Mouse (Mus musculus): Measurements from ENCODE around the gene Olfr154. TPM values are rescaled to one million over a fixed set of nuclear protein-coding genes. Genes with fewer than 3 reads are reported as not detected.
"Not testable (repeated sequence)": the region's sequence is repeated elsewhere in the genome, so short reads cannot be mapped to it uniquely, and the experiment has no call there.

Gene Olfr154
- not detected in 2 replicates for polyA plus RNA-seq (2015; fragmentation: Nextera tagmentation; extraction: Ambion mirVana)

DNA sequence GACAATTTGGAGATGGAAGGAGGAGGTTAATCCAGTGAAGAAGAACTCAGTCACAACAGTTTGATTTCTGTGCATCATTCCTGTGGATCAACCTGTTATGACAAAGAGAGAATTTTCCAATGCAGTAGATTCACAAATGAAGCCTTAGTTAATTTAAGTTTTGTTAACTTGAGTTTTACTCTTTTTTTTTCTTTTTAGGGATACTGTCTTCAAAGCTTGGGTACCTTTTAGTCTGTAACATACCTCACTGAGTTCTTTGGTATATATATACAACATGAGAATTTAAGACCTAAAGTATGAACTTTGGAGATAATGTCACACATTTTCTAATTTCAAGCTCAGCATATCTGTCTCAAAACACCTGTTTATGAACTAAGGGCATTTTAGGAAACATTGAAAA, at the start of gene Olfr154:
Gene Olfr154, minus strand, starts transcription at position 101 of the 400 bp plus-strand sequence.
- not testable (repeated sequence) for H3K9me3 ChIP-seq (replicated peaks); ATAC-seq (ENCODE audit: insufficient read depth); H3K36me3 ChIP-seq (replicated peaks); H3K27ac ChIP-seq (replicated peaks); H3K4me1 ChIP-seq (replicated peaks); H3K9ac ChIP-seq; H3K4me3 ChIP-seq (replicated peaks); H3K27me3 ChIP-seq; H3K4me2 ChIP-seq

- H3K27ac ChIP-seq (replicated peaks), result no peak overlapping the region
- no peak overlapping the region for H3K4me2 ChIP-seq
- no peaks in the 10 kb centered on the region for H3K27me3 ChIP-seq
- ATAC-seq (ENCODE audit: insufficient read depth), result no peak
- no peak overlapping the region for H3K4me3 ChIP-seq (replicated peaks)
- H3K9me3 ChIP-seq (replicated peaks), result no peaks in the 10 kb centered on the region
- no peaks in the 10 kb centered on the region for H3K4me1 ChIP-seq (replicated peaks)
- H3K9ac ChIP-seq, result no peak overlapping the region
- no peaks in the 10 kb centered on the region for H3K36me3 ChIP-seq (replicated peaks)
- 11% methylated on average over 1 of the region's 1 CpGs for WGBS (ENCODE audit: insufficient replicate concordance)
Observed at GRCm38 (mm10) chr2:85711159-85711558, 46.9 kb upstream of the Olfr154 start.

DNA sequence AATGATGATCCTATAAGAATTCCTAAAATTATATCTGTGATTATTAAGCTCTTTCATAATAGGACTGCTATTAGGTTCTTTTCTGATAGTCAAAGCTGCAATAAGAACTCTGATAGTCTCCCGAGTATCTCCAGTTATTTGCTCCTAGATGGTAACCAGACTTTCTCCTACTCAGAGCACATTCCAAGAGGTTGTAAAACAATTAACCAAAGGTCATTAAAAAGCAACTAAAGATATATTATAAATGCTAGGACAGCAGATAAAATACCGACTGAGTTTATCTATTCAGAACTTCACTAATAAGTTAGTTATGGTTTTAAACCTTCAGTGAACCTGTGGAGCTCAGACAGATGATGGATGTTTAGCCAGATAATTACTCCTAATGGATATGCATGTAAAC, 46.4 kb upstream of the Olfr154 start:
- H3K27ac ChIP-seq (replicated peaks); H3K36me3 ChIP-seq (replicated peaks); H3K4me1 ChIP-seq (replicated peaks); H3K9me3 ChIP-seq (replicated peaks); ATAC-seq (ENCODE audit: insufficient read depth); H3K9ac ChIP-seq; H3K27me3 ChIP-seq; H3K4me2 ChIP-seq; H3K4me3 ChIP-seq (replicated peaks): not testable (repeated sequence)
- 38% methylated on average over 2 of the region's 2 CpGs for WGBS (ENCODE audit: insufficient replicate concordance)

- H3K9ac ChIP-seq, result no peak within 1 kb of the TSS
- no peaks in the 10 kb centered on the region for H3K36me3 ChIP-seq (replicated peaks)
- no peak within 1 kb of the TSS for H3K27ac ChIP-seq (replicated peaks)
- no peak within 1 kb of the TSS for H3K4me3 ChIP-seq (replicated peaks)
- H3K4me1 ChIP-seq (replicated peaks), result no peaks in the 10 kb centered on the region
- no peaks in the 10 kb centered on the region for H3K27me3 ChIP-seq
- no peak within 1 kb of the TSS for H3K4me2 ChIP-seq
- ATAC-seq (ENCODE audit: insufficient read depth), result no peak
- H3K9me3 ChIP-seq (replicated peaks), result no peaks in the 10 kb centered on the region
Observed at GRCm38 (mm10) chr2:85689131-85689530, 24.9 kb upstream of the Olfr154 start, which contains the start of gene Olfr1008. Gene Olfr1008, plus strand, starts transcription at chr2:85689431.

GRCm38 (mm10) chr2:85678667-85679066, 14.4 kb upstream of the Olfr154 start, which contains the start of gene Olfr1006:
Gene Olfr1006, minus strand, starts transcription at chr2:85678767.
- no peak within 1 kb of the TSS for H3K4me3 ChIP-seq (replicated peaks)
- no peak within 1 kb of the TSS for H3K4me2 ChIP-seq
- no peak within 1 kb of the TSS for H3K9ac ChIP-seq
- H3K27ac ChIP-seq (replicated peaks), result no peak within 1 kb of the TSS
- no peaks in the 10 kb centered on the region for H3K36me3 ChIP-seq (replicated peaks)
- no peaks in the 10 kb centered on the region for H3K9me3 ChIP-seq (replicated peaks)
- H3K4me1 ChIP-seq (replicated peaks), result no peaks in the 10 kb centered on the region
- no peaks in the 10 kb centered on the region for H3K27me3 ChIP-seq
- ATAC-seq (ENCODE audit: insufficient read depth), result no peak

GRCm38 (mm10) chr2:85650604-85651003, 13.7 kb downstream of the Olfr154 start, which contains the start of gene Olfr1002:
Gene Olfr1002, minus strand, starts transcription at chr2:85650704.
- Histone ChIP-seq H3K27me3 (no peaks in the 10 kb centered on the region), H3K4me1 (replicated peaks) (no peaks in the 10 kb centered on the region), H3K27ac (replicated peaks) (no peak within 1 kb of the TSS), H3K4me3 (replicated peaks) (no peak within 1 kb of the TSS), H3K36me3 (replicated peaks) (no peaks in the 10 kb centered on the region), H3K4me2 (no peak within 1 kb of the TSS), H3K9ac (no peak within 1 kb of the TSS), H3K9me3 (replicated peaks) (no peaks in the 10 kb centered on the region)
- ATAC-seq (ENCODE audit: insufficient read depth), result no peak
- WGBS (ENCODE audit: insufficient replicate concordance), result 70% methylated on average over 1 of the region's 1 CpGs

Other genes starting within 250 kb of the Olfr154 start
- gene Olfr993, start 249.6 kb downstream of the Olfr154 start, polyA plus RNA-seq (2015; fragmentation: Nextera tagmentation; extraction: Ambion mirVana), result not detected in 2 replicates
- not detected in 2 replicates for gene Olfr994, start 228.0 kb downstream of the Olfr154 start, polyA plus RNA-seq (2015; fragmentation: Nextera tagmentation; extraction: Ambion mirVana)
- gene Olfr995, start 220.8 kb downstream of the Olfr154 start, polyA plus RNA-seq (2015; fragmentation: Nextera tagmentation; extraction: Ambion mirVana), result not detected in 2 replicates
- gene 4833423E24Rik, start 145.4 kb downstream of the Olfr154 start, polyA plus RNA-seq (2015; fragmentation: Nextera tagmentation; extraction: Ambion mirVana), result not detected in 2 replicates
- gene Olfr996, start 85.2 kb downstream of the Olfr154 start, polyA plus RNA-seq (2015; fragmentation: Nextera tagmentation; extraction: Ambion mirVana), result not detected in 2 replicates
- gene Olfr998, start 75.5 kb downstream of the Olfr154 start, polyA plus RNA-seq (2015; fragmentation: Nextera tagmentation; extraction: Ambion mirVana), result not detected in 2 replicates
- gene Olfr1000, start 52.6 kb downstream of the Olfr154 start, polyA plus RNA-seq (2015; fragmentation: Nextera tagmentation; extraction: Ambion mirVana), result not detected in 2 replicates
- gene Olfr1002, start 13.8 kb downstream of the Olfr154 start, polyA plus RNA-seq (2015; fragmentation: Nextera tagmentation; extraction: Ambion mirVana), result not detected in 2 replicates
- gene Olfr1006, start 14.3 kb upstream of the Olfr154 start, polyA plus RNA-seq (2015; fragmentation: Nextera tagmentation; extraction: Ambion mirVana), result not detected in 2 replicates
- not detected in 2 replicates for gene Olfr1008, start 25.0 kb upstream of the Olfr154 start, polyA plus RNA-seq (2015; fragmentation: Nextera tagmentation; extraction: Ambion mirVana)
- not detected in 2 replicates for gene Olfr1009, start 51.0 kb upstream of the Olfr154 start, polyA plus RNA-seq (2015; fragmentation: Nextera tagmentation; extraction: Ambion mirVana)
- gene Olfr1012, start 98.3 kb upstream of the Olfr154 start, polyA plus RNA-seq (2015; fragmentation: Nextera tagmentation; extraction: Ambion mirVana), result not detected in 2 replicates
- not detected in 2 replicates for gene Olfr1013, start 102.6 kb upstream of the Olfr154 start, polyA plus RNA-seq (2015; fragmentation: Nextera tagmentation; extraction: Ambion mirVana)
- gene Olfr1014, start 108.3 kb upstream of the Olfr154 start, polyA plus RNA-seq (2015; fragmentation: Nextera tagmentation; extraction: Ambion mirVana), result not detected in 2 replicates
- not detected in 2 replicates for gene Olfr1015, start 117.6 kb upstream of the Olfr154 start, polyA plus RNA-seq (2015; fragmentation: Nextera tagmentation; extraction: Ambion mirVana)
- gene Olfr1016, start 138.1 kb upstream of the Olfr154 start, polyA plus RNA-seq (2015; fragmentation: Nextera tagmentation; extraction: Ambion mirVana), result not detected in 2 replicates
- gene Olfr1018, start 154.0 kb upstream of the Olfr154 start, polyA plus RNA-seq (2015; fragmentation: Nextera tagmentation; extraction: Ambion mirVana), result not detected in 2 replicates
- not detected in 2 replicates for gene Olfr1019, start 181.0 kb upstream of the Olfr154 start, polyA plus RNA-seq (2015; fragmentation: Nextera tagmentation; extraction: Ambion mirVana)
- gene Olfr1020, start 182.6 kb upstream of the Olfr154 start, polyA plus RNA-seq (2015; fragmentation: Nextera tagmentation; extraction: Ambion mirVana), result not detected in 2 replicates
- gene Olfr1022, start 204.1 kb upstream of the Olfr154 start, polyA plus RNA-seq (2015; fragmentation: Nextera tagmentation; extraction: Ambion mirVana), result not detected in 2 replicates
- not detected in 2 replicates for gene Olfr1023, start 221.2 kb upstream of the Olfr154 start, polyA plus RNA-seq (2015; fragmentation: Nextera tagmentation; extraction: Ambion mirVana)
- not detected in 2 replicates for gene Olfr1024, start 240.6 kb upstream of the Olfr154 start, polyA plus RNA-seq (2015; fragmentation: Nextera tagmentation; extraction: Ambion mirVana)